Mouse (Mus musculus): Measurements from ENCODE around the gene Eng. TPM values are rescaled to one million over a fixed set of nuclear protein-coding genes. Genes with fewer than 3 reads are reported as not detected.

Eng gene
- polyA plus RNA-seq, 1 experiment from 2014 or later: 57.9 TPM

GRCm38 (mm10) chr2:32724832-32725790, 78.7 kb downstream of the Eng start:
- H3K4me3 ChIP-seq (ENCODE audit: low read depth, low read length): no peak overlapping the region
- no peaks in the 10 kb centered on the region for H3K9me3 ChIP-seq (ENCODE audit: control insufficient read depth, low read length)
- no peaks in the 10 kb centered on the region for H3K36me3 ChIP-seq (ENCODE audit: control insufficient read depth, insufficient read depth, low read length)
- no peak overlapping the region for H3K4me2 ChIP-seq (ENCODE audit: low read depth, low read length)
- H3K4me1 ChIP-seq (ENCODE audit: control insufficient read depth, insufficient read depth, low read length): peaks cover 22% of the 10 kb centered on the region
- WGBS: 73% methylated on average over 16 of the region's 16 CpGs
- ATAC-seq (ENCODE audit: low read depth) (no peak), DNase-seq (ENCODE audit: low spot score) (no peak)
- H3K9ac ChIP-seq (ENCODE audit: low read depth, low read length): no peak overlapping the region
- H3K27me3 ChIP-seq (replicated peaks; ENCODE audit: control insufficient read depth, insufficient read depth, low read length): no peaks in the 10 kb centered on the region
- H3K27ac ChIP-seq (replicated peaks; ENCODE audit: low read depth, low read length): no peak overlapping the region

- peak overlapping the region; percentile 33 for H3K4me3 ChIP-seq (ENCODE audit: low read depth, low read length)
- no peaks in the 10 kb centered on the region for H3K27me3 ChIP-seq (replicated peaks; ENCODE audit: control insufficient read depth, insufficient read depth, low read length)
- H3K4me2 ChIP-seq (ENCODE audit: low read depth, low read length): peak overlapping the region; percentile 58
- WGBS: under 1% methylated on average over 16 of the region's 16 CpGs
- H3K36me3 ChIP-seq (ENCODE audit: control insufficient read depth, insufficient read depth, low read length): no peaks in the 10 kb centered on the region
- peak; percentile 98 for ATAC-seq (ENCODE audit: low read depth)
- H3K4me1 ChIP-seq (ENCODE audit: control insufficient read depth, insufficient read depth, low read length): peaks cover 17% of the 10 kb centered on the region
- no peaks in the 10 kb centered on the region for H3K9me3 ChIP-seq (ENCODE audit: control insufficient read depth, low read length)
- H3K9ac ChIP-seq (ENCODE audit: low read depth, low read length): peak overlapping the region; percentile 53
- DNase-seq (ENCODE audit: low spot score): peak; percentile 98
- no peak overlapping the region for H3K27ac ChIP-seq (replicated peaks; ENCODE audit: low read depth, low read length)
Measured at GRCm38 (mm10) chr2:32727435-32727834, 81.0 kb downstream of the Eng start.

- DNase-seq (ENCODE audit: low spot score): no peak
- H3K4me3 ChIP-seq (ENCODE audit: low read depth, low read length): peak overlapping the region; percentile 33
- H3K36me3 ChIP-seq (ENCODE audit: control insufficient read depth, insufficient read depth, low read length): no peaks in the 10 kb centered on the region
- peak overlapping the region; percentile 53; the same call in 1 of the 2 replicates for H3K9ac ChIP-seq (ENCODE audit: low read depth, low read length)
- no peak overlapping the region; the same call in 1 of the 2 replicates for H3K27ac ChIP-seq (replicated peaks; ENCODE audit: low read depth, low read length)
- peak overlapping the region; percentile 58 for H3K4me2 ChIP-seq (ENCODE audit: low read depth, low read length)
- H3K27me3 ChIP-seq (replicated peaks; ENCODE audit: control insufficient read depth, insufficient read depth, low read length): no peaks in the 10 kb centered on the region
- WGBS: 40% methylated on average over 7 of the region's 7 CpGs
- no peak for ATAC-seq (ENCODE audit: low read depth)
- H3K9me3 ChIP-seq (ENCODE audit: control insufficient read depth, low read length): no peaks in the 10 kb centered on the region
- H3K4me1 ChIP-seq (ENCODE audit: control insufficient read depth, insufficient read depth, low read length): peaks cover 17% of the 10 kb centered on the region
Measured at GRCm38 (mm10) chr2:32728463-32728862, 82.1 kb downstream of the Eng start.

GRCm38 (mm10) chr2:32729547-32729946, 83.2 kb downstream of the Eng start:
- H3K4me1 ChIP-seq (ENCODE audit: control insufficient read depth, insufficient read depth, low read length): peaks cover 17% of the 10 kb centered on the region
- no peak overlapping the region for H3K4me3 ChIP-seq (ENCODE audit: low read depth, low read length)
- peak overlapping the region; percentile 74; the same call in 1 of the 2 replicates for H3K27ac ChIP-seq (replicated peaks; ENCODE audit: low read depth, low read length)
- WGBS: 45% methylated on average over 4 of the region's 4 CpGs
- no peaks in the 10 kb centered on the region for H3K27me3 ChIP-seq (replicated peaks; ENCODE audit: control insufficient read depth, insufficient read depth, low read length)
- H3K36me3 ChIP-seq (ENCODE audit: control insufficient read depth, insufficient read depth, low read length): no peaks in the 10 kb centered on the region
- no peaks in the 10 kb centered on the region for H3K9me3 ChIP-seq (ENCODE audit: control insufficient read depth, low read length)
- DNase-seq (ENCODE audit: low spot score): no peak
- no peak overlapping the region for H3K9ac ChIP-seq (ENCODE audit: low read depth, low read length)
- peak overlapping the region; percentile 28 for H3K4me2 ChIP-seq (ENCODE audit: low read depth, low read length)
- no peak for ATAC-seq (ENCODE audit: low read depth)

- Histone ChIP-seq H3K4me3 (ENCODE audit: low read depth, low read length) (peak overlapping the region; percentile 2), H3K27ac (replicated peaks; ENCODE audit: low read depth, low read length) (peak overlapping the region; percentile 74), H3K36me3 (ENCODE audit: control insufficient read depth, insufficient read depth, low read length) (no peaks in the 10 kb centered on the region), H3K9me3 (ENCODE audit: control insufficient read depth, low read length) (no peaks in the 10 kb centered on the region), H3K27me3 (replicated peaks; ENCODE audit: control insufficient read depth, insufficient read depth, low read length) (no peaks in the 10 kb centered on the region), H3K4me1 (ENCODE audit: control insufficient read depth, insufficient read depth, low read length) (peaks cover 17% of the 10 kb centered on the region), H3K4me2 (ENCODE audit: low read depth, low read length) (peak overlapping the region; percentile 17), H3K9ac (ENCODE audit: low read depth, low read length) (no peak overlapping the region)
- ATAC-seq (ENCODE audit: low read depth): peak; percentile 12; the same call in 1 of the 2 replicates
- peak; percentile 83 for DNase-seq (ENCODE audit: low spot score)
- WGBS: 15% methylated on average over 11 of the region's 11 CpGs
Measured at GRCm38 (mm10) chr2:32730854-32731253, 84.5 kb downstream of the Eng start.

- Histone ChIP-seq H3K27ac (replicated peaks; ENCODE audit: low read depth, low read length) (peak overlapping the region; percentile 74), H3K9me3 (ENCODE audit: control insufficient read depth, low read length) (no peaks in the 10 kb centered on the region), H3K27me3 (replicated peaks; ENCODE audit: control insufficient read depth, insufficient read depth, low read length) (no peaks in the 10 kb centered on the region), H3K4me1 (ENCODE audit: control insufficient read depth, insufficient read depth, low read length) (peaks cover 17% of the 10 kb centered on the region), H3K9ac (ENCODE audit: low read depth, low read length) (no peak overlapping the region), H3K4me3 (ENCODE audit: low read depth, low read length) (no peak overlapping the region), H3K36me3 (ENCODE audit: control insufficient read depth, insufficient read depth, low read length) (no peaks in the 10 kb centered on the region), H3K4me2 (ENCODE audit: low read depth, low read length) (no peak overlapping the region)
- DNase-seq (ENCODE audit: low spot score) (no peak), ATAC-seq (ENCODE audit: low read depth) (no peak)
- WGBS: 55% methylated on average over 4 of the region's 4 CpGs
Measured at GRCm38 (mm10) chr2:32731911-32732310, 85.5 kb downstream of the Eng start.

MicroRNA genes within 50 kb of the gene (microRNA counts, 519-probe panel; counts per million panel counts)
- microRNA mmu-miR-1954: 19.3 counts per million
- microRNA mmu-miR-2861: 1,997 counts per million, percentile 19 among the panel's probes with 10 or more counts

Small RNA genes lying within 50 kb of the gene (microRNA-seq; reads per million reads assigned to microRNA genes)
- gene Gm47291 (ENCODE audit: borderline number of aligned reads): not detected
- not detected for gene Mir1954 (ENCODE audit: borderline number of aligned reads)
- gene Mir2861 (ENCODE audit: borderline number of aligned reads): not detected
- gene Mir3960 (ENCODE audit: borderline number of aligned reads): not detected
- gene Mir8093 (ENCODE audit: borderline number of aligned reads): not detected

Other genes starting within 250 kb of the Eng start
- gene Naif1, start 196.1 kb upstream of the Eng start, polyA plus RNA-seq (2014; fragmentation: Nextera tagmentation; extraction: Ambion mirVana): 4.9 and 5.6 TPM in 2 replicates
- gene Slc25a25, start 195.2 kb upstream of the Eng start, polyA plus RNA-seq (2014; fragmentation: Nextera tagmentation; extraction: Ambion mirVana): 15.8 and 17.0 TPM in 2 replicates
- gene Fam102a, start 111.3 kb upstream of the Eng start, polyA plus RNA-seq (2014; fragmentation: Nextera tagmentation; extraction: Ambion mirVana): 16.3 and 19.2 TPM in 2 replicates
- gene Dpm2, start 75.7 kb upstream of the Eng start, polyA plus RNA-seq (2014; fragmentation: Nextera tagmentation; extraction: Ambion mirVana): 107 and 110 TPM in 2 replicates
- 0.38 and 1.1 TPM in 2 replicates for gene Pip5kl1, start 71.8 kb upstream of the Eng start, polyA plus RNA-seq (2014; fragmentation: Nextera tagmentation; extraction: Ambion mirVana)
- 0.13 and 0.18 TPM in 2 replicates for gene 9430097D07Rik, start 70.9 kb upstream of the Eng start, polyA plus RNA-seq (2014; fragmentation: Nextera tagmentation; extraction: Ambion mirVana)
- 39.4 and 41.0 TPM in 2 replicates for gene St6galnac4, start 59.5 kb upstream of the Eng start, polyA plus RNA-seq (2014; fragmentation: Nextera tagmentation; extraction: Ambion mirVana)
- gene St6galnac6, start 46.9 kb upstream of the Eng start, polyA plus RNA-seq (2014; fragmentation: Nextera tagmentation; extraction: Ambion mirVana): 11.1 and 12.1 TPM in 2 replicates
- gene Ak1, start 24.8 kb upstream of the Eng start, polyA plus RNA-seq (2014; fragmentation: Nextera tagmentation; extraction: Ambion mirVana): 97.8 and 125 TPM in 2 replicates
- 28.2 and 31.0 TPM in 2 replicates for gene Fpgs, start 57.5 kb downstream of the Eng start, polyA plus RNA-seq (2014; fragmentation: Nextera tagmentation; extraction: Ambion mirVana)
- 67.4 and 82.3 TPM in 2 replicates for gene Cdk9, start 66.5 kb downstream of the Eng start, polyA plus RNA-seq (2014; fragmentation: Nextera tagmentation; extraction: Ambion mirVana)
- 21.7 and 28.3 TPM in 2 replicates for gene Sh2d3c, start 74.5 kb downstream of the Eng start, polyA plus RNA-seq (2014; fragmentation: Nextera tagmentation; extraction: Ambion mirVana)
- gene 6330409D20Rik, start 94.4 kb downstream of the Eng start, polyA plus RNA-seq (2014; fragmentation: Nextera tagmentation; extraction: Ambion mirVana): 0.33 and 0.45 TPM in 2 replicates
- 64.5 and 73.2 TPM in 2 replicates for gene Tor2a, start 110.6 kb downstream of the Eng start, polyA plus RNA-seq (2014; fragmentation: Nextera tagmentation; extraction: Ambion mirVana)
- 0.22 and 0.85 TPM in 2 replicates for gene Ttc16, start 129.0 kb downstream of the Eng start, polyA plus RNA-seq (2014; fragmentation: Nextera tagmentation; extraction: Ambion mirVana)
- 5.2 and 5.8 TPM in 2 replicates for gene Ptrh1, start 129.2 kb downstream of the Eng start, polyA plus RNA-seq (2014; fragmentation: Nextera tagmentation; extraction: Ambion mirVana)
- 0.20 and 0.63 TPM in 2 replicates for gene Cfap157, start 137.8 kb downstream of the Eng start, polyA plus RNA-seq (2014; fragmentation: Nextera tagmentation; extraction: Ambion mirVana)
- 26.8 and 29.7 TPM in 2 replicates for gene Stxbp1, start 200.7 kb downstream of the Eng start, polyA plus RNA-seq (2014; fragmentation: Nextera tagmentation; extraction: Ambion mirVana)
- gene Fam129b, start 229.5 kb downstream of the Eng start, polyA plus RNA-seq (2014; fragmentation: Nextera tagmentation; extraction: Ambion mirVana): 38.4 and 39.0 TPM in 2 replicates